Mouse (Mus musculus): Measurements from ENCODE around the gene Mipol1.

The Mipol1 gene

DNA sequence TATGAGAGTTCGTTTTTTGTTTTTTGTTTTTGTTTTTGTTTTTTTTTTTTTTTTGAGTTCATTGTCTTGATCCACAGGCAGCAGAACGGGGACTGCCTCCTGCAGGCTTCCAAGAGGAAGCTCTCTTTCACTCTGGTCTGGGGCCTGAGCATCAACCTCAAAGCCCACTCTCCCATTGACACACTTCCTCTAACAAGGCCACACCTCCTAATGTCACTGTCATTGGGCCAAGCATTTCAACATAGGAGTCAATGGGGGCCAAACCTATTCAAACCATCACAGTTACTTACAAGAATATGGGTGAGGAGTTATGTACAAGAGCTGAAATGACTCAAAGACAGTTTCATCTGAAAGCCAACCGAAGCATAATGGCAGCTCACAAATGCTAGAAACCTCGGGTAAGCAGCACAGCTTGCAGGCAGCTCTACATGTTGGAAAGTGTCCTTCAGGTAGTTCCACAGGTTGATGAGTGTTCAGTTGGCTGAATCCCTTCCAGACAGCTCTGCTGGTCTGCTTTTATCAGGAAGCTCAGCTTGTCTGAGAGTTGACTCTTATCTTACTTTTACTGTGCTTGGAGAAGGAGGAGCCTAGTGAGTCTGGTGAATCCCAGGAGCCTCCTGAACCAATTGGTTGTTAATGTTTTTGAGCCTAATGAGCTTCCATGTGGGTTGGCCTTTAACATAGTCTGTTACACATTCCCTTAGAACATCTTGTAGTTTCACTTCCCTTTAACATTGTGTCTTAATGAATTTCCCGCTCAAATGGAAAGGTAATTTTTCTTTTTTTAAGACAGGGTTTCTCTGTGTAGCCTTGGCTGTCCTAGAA is 13.7 kb downstream of the Mipol1 start:
- DNase-seq (ENCODE audit: low read depth, low spot score) = peak; percentile 19

DNA sequence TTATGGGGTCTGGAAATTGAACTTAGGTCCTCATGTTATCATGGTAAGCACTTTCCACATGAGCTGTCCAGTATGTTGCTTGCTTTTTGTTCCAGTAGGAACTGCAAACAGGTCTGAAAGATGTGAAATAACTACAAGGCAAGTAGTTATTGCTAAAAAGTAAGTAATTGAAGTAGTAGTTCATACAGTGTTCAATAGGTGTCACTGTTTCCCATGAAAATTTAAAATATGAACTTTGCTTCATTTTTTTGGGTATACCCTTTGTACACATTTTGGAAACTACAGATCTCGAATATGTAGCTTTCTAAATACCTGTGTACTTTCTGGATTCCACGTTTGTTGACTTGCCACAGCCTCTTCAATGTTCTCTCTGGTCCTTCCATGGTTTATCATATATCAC is 28.3 kb downstream of the Mipol1 start:
- no peak for DNase-seq (ENCODE audit: low read depth, low spot score)

DNA sequence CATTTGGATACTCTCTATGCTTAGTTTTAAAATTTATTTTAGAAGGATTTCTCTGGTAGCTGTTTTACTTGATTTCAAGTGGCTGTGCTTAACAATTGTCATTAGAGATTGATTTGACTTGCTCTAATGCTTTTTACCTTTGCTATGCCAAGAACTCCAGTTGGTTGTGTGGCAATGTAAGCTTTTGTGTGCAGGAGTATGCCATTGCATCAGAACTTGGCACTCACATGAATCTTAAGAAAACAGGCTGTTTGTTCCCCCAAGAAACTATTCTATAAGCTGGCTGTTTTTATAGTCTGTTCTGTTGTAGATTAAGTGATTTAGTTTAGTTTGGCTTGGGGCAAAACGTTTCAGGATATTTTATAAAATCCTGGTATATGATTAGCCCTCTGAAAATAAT is 45.2 kb downstream of the Mipol1 start:
- no peak for DNase-seq (ENCODE audit: low read depth, low spot score)

GRCm38 (mm10) chr12:57281155-57282114 is 51.2 kb downstream of the Mipol1 start:
- peak; percentile 55 for DNase-seq (ENCODE audit: low read depth, low spot score)

DNA sequence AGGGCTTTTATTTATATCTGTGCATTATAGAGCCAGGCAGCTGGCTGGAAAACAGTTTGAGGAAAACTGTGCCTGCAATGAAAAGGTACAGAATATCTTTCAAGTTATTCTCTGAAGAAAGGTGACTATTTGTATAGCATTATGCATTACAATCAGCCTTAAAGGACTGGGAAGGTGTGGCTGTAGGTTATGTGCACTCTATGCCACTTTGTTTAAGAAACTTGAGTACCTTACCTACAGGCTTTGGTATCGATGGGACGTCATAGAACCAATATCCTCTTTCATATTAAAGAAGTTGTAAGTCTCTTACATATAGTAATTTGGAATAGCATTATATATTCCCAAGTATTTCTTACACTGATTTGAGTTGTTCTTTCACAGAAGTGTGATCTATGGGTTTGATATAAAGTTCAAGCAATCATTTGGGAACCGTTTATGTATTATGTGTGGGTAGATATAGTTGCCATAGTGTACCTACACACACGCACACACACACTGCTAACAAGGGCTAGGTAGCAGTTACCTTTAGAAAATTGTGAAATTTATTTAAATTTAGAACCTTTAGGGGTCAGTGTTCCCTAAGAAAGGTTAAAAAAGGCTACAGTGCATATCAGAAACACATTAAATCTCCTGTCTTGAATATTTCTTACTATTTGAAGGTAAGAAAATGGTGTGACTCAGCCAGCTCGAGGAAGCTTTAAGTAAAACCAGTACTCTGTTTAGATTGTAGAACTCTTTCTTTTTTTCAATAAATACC is 55.3 kb downstream of the Mipol1 start:
- DNase-seq (ENCODE audit: low read depth, low spot score) = no peak

- DNase-seq (ENCODE audit: low read depth, low spot score) = no peak
These were observed 77.1 kb downstream of the Mipol1 start for GRCm38 (mm10) chr12:57307337-57307736.

- DNase-seq (ENCODE audit: low read depth, low spot score) = no peak
These were observed 77.5 kb downstream of the Mipol1 start for GRCm38 (mm10) chr12:57307748-57308147.

DNA sequence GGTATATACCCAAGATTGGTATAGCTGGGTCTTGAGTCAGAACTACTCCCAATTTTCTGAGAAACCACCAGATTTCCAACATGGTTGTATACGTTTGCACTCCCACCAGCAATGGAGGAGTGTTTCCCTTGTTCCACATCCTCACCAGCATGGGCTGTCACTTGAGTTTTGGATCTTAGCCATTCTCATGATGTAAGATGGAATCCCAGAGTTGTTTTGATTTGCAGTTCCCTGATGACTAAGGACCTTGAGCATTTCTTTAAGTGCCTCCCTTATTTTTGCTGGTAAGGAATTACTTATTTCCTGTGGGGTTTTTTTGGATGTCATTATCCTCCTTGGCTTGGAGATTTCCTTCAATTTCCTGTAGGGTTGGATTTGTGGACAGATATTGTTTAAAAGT is 108.8 kb downstream of the Mipol1 start:
- DNase-seq (ENCODE audit: low read depth, low spot score) = no peak

DNA sequence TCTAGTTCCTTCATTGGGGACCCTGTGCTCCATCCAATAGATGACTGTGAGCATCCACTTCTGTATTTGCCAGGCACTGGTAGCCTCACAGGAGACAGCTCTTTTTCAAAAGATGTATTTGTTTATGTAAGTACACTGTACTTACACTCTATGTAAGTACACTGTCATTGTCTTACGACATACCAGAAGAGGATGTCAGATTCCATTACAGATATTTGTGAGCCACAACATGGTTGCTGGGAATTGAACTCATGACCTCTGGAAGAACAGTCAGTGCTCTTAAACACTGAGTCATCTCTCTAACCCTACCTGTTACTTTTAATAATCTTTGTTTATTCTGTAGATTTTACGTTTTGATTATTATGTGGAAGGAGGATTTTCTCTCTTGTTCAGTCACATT is 109.9 kb downstream of the Mipol1 start:
- DNase-seq (ENCODE audit: low read depth, low spot score) = no peak

- DNase-seq (ENCODE audit: low read depth, low spot score) = no peak
These were observed 132.5 kb downstream of the Mipol1 start for GRCm38 (mm10) chr12:57362732-57363131.

DNA sequence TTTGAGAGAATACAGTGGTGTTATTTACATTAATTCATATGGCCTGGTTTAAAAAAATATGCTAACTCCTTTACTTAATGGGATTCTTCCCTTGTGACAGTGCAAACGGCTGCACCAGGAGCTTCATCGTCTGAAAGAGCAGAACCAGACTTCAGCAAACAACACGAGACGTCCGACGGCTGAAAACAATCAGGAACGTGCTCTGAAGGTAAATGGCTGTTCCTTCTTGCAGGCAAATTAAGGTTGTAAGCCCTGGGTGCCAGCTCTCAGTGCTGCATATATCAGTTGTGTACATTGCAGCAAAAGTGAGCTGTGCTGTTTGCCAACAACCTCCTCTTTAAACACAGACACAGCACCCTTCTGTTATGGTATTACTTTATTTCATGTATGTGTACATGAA is 133.8 kb downstream of the Mipol1 start:
- no peak for DNase-seq (ENCODE audit: low read depth, low spot score)

DNA sequence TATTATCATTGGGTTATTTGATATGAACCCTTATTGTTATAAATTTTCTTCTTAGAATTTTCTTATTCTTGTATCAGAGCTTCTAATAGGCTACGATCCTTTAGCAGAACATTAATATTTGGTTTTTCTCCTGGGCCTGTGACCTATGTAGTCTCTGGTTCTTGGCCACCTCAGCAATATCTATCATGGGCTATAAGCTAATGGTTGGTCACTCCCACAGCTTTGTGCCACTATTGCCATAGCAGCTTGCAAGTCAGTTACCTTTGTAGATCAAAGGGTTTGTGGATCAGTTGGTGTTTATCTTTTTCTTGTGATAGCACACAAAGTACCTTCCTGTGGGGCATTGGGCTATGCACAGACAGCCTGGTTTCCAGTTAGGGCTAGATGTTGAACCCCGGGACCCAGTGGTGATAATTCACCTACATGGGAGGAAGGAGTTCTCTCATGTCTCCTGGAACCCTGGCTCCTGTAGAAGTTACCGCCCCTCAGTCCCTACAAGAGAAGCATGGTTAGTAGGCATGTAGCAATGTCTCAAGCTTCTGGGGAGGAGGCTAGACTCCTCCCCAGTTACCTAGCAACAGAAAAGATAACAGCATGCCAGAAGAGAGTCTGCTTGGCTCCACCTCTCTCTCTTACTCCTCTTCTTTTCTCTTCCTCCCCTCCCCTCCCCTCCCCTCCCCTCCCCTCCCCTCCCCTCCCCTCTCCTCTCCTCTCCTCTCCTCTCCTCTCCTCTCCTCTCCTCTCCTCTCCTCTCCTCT is 141.7 kb downstream of the Mipol1 start:
- no peak for DNase-seq (ENCODE audit: low read depth, low spot score)

DNA sequence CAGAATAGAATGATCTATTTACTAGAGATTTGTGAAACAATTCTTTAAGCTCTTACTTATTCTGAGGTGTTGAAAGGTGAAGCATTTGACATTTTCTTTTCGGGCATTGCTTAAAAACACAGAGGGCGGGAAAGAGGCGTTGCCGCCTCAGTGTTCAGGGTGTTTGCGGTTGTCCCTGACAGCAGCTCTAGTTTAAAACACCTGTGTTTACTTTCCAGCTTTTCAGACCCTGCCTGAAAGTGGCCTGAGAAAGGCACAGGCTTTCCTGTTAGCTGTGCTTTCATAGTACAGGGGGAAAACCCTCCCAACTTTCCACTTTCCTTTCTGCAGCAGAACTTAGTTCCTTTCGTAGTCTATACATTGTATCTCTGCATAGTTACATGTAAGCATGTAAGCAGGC is 152.6 kb downstream of the Mipol1 start:
- peak; percentile 5 for DNase-seq (ENCODE audit: low read depth, low spot score)

- DNase-seq (ENCODE audit: low read depth, low spot score) = no peak
These were observed 157.5 kb downstream of the Mipol1 start for GRCm38 (mm10) chr12:57387588-57388292.

DNA sequence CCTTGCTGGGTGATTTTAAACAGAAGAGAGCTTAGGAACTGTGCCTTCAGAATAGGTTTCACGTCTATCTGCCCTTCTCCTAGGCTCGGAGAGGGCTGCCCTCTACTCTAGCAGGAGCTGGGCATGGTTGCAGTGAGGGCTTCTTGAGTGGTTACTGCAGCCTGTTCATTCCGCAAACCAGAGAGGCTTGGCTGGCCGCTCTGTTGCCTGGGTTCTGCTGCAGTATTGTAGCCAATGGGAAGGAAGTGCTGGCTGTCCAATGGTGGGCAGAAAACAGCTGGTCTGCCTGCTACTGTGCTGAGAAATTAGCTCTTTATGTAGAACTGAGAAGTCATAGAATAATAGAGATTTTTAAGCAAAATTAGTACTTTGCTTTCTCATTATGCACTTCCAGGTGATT is 169.3 kb downstream of the Mipol1 start:
- DNase-seq (ENCODE audit: low read depth, low spot score) = no peak

DNA sequence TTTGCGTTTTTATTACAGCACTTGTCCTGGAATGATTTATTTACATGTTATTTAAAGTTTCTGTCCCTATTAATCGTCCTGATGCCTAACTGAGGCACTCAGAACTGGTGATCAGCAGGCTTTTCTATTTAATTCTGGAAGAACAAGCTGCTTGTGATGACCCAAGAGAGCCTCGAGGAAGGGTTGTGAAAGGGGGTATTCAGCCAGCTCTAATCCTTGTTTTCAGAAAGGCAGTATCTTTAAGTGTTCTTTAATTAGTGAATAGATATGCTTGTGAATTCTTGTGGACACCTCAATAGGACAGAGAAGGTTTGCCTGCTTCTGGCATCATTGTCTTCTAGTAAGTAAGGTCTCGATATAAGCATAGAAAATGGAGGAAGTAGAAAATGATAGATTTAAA is 170.0 kb downstream of the Mipol1 start:
- DNase-seq (ENCODE audit: low read depth, low spot score) = no peak

- no peak for DNase-seq (ENCODE audit: low read depth, low spot score)
These were observed 170.9 kb downstream of the Mipol1 start for GRCm38 (mm10) chr12:57401126-57401525.

GRCm38 (mm10) chr12:57402360-57402759 is 172.1 kb downstream of the Mipol1 start:
- no peak for DNase-seq (ENCODE audit: low read depth, low spot score)

- DNase-seq (ENCODE audit: low read depth, low spot score) = no peak
These were observed 179.7 kb downstream of the Mipol1 start for GRCm38 (mm10) chr12:57409976-57410375.

GRCm38 (mm10) chr12:57413833-57414232 is 183.6 kb downstream of the Mipol1 start:
- DNase-seq (ENCODE audit: low read depth, low spot score) = no peak

Data from ZHBTc4 (cell line).